Mouse (Mus musculus): Measurements from ENCODE around the gene Ssh1. TPM values are rescaled to one million over a fixed set of nuclear protein-coding genes. Genes with fewer than 3 reads are reported as not detected.

Gene Ssh1
- total RNA-seq, 1 experiment = 11.8 TPM

- Histone ChIP-seq H3K4me3 (ENCODE audit: insufficient read depth in 1 of 2, low read depth in 1 of 2, low read length in 2 of 2, poor library complexity in 1 of 2, severe bottlenecking in 1 of 2) (no peak overlapping the region), H3K4me1 (ENCODE audit: control insufficient read depth in 2 of 2, insufficient read depth in 2 of 2, low read length in 2 of 2, poor library complexity in 1 of 2) (peaks cover 4 to 29% of the 10 kb centered on the region in 2 experiments; a peak in 3 of 4 replicates), H3K27ac (ENCODE audit: insufficient read depth, low read depth, low read length, poor library complexity, severe bottlenecking) (no peak overlapping the region), H3K9ac (ENCODE audit: insufficient read depth, low read depth, low read length, poor library complexity, severe bottlenecking) (no peak overlapping the region), H3K9me3 (ENCODE audit: control insufficient read depth, insufficient read depth, low read depth, low read length) (no peaks in the 10 kb centered on the region), H3K36me3 (ENCODE audit: control insufficient read depth, insufficient read depth, low read length, poor library complexity, severe bottlenecking) (peaks cover 2% of the 10 kb centered on the region; the same call in 1 of the 2 replicates)
- no peak for TF ChIP-seq MAFK (IDR thresholded peaks at IDR 0.05; ENCODE audit: insufficient read depth, low read depth, low read length)
- no peak for TF ChIP-seq ZC3H11A (IDR thresholded peaks at IDR 0.05; ENCODE audit: borderline replicate concordance, low read depth, low read length)
- no peak for TF ChIP-seq HCFC1 (IDR thresholded peaks at IDR 0.05; ENCODE audit: borderline replicate concordance, insufficient read depth, low read length)
- TF ChIP-seq CHD2 (IDR thresholded peaks at IDR 0.05; ENCODE audit: low read depth, low read length) = no peak
- DNase-seq (ENCODE audit: low read depth, low spot score) = no peak
- in situ Hi-C loops (cut with MboI; ENCODE audit: low sequenced_read_pairs in 2 of 2, unreplicated experiment in 2 of 2) = no loop called here
Observed at GRCm38 (mm10) chr5:113889912-113890311, 103.8 kb downstream of the Ssh1 start.

- in situ Hi-C loops (cut with MboI; ENCODE audit: low sequenced_read_pairs in 2 of 2, unreplicated experiment in 2 of 2) = no loop called here
- TF ChIP-seq ZC3H11A (IDR thresholded peaks at IDR 0.05; ENCODE audit: borderline replicate concordance, low read depth, low read length) (no peak), MAFK (IDR thresholded peaks at IDR 0.05; ENCODE audit: insufficient read depth, low read depth, low read length) (no peak), HCFC1 (IDR thresholded peaks at IDR 0.05; ENCODE audit: borderline replicate concordance, insufficient read depth, low read length) (no peak), CHD2 (IDR thresholded peaks at IDR 0.05; ENCODE audit: low read depth, low read length) (no peak), ZNF384 (IDR thresholded peaks at IDR 0.05; ENCODE audit: low read depth, low read length) (no peak)
- H3K9me3 ChIP-seq (ENCODE audit: control insufficient read depth, insufficient read depth, low read depth, low read length) = no peaks in the 10 kb centered on the region
- peak overlapping the region; percentile 35; the same call in 1 of the 2 replicates for H3K27ac ChIP-seq (ENCODE audit: insufficient read depth, low read depth, low read length, poor library complexity, severe bottlenecking)
- H3K4me3 ChIP-seq (ENCODE audit: insufficient read depth in 1 of 2, low read depth in 1 of 2, low read length in 2 of 2, poor library complexity in 1 of 2, severe bottlenecking in 1 of 2) = no peak overlapping the region
- peaks cover 4 to 29% of the 10 kb centered on the region in 2 experiments; a peak in 3 of 4 replicates for H3K4me1 ChIP-seq (ENCODE audit: control insufficient read depth in 2 of 2, insufficient read depth in 2 of 2, low read length in 2 of 2, poor library complexity in 1 of 2)
- H3K36me3 ChIP-seq (ENCODE audit: control insufficient read depth, insufficient read depth, low read length, poor library complexity, severe bottlenecking) = peaks cover 2% of the 10 kb centered on the region; the same call in 1 of the 2 replicates
- DNase-seq (ENCODE audit: low read depth, low spot score) = no peak
- peak overlapping the region; percentile 34; the same call in 1 of the 2 replicates for H3K9ac ChIP-seq (ENCODE audit: insufficient read depth, low read depth, low read length, poor library complexity, severe bottlenecking)
Observed at GRCm38 (mm10) chr5:113889181-113889906, 104.3 kb downstream of the Ssh1 start.

- peaks cover 4 to 27% of the 10 kb centered on the region in 2 experiments; a peak in 3 of 4 replicates for H3K4me1 ChIP-seq (ENCODE audit: control insufficient read depth in 2 of 2, insufficient read depth in 2 of 2, low read length in 2 of 2, poor library complexity in 1 of 2)
- TF ChIP-seq MAFK (IDR thresholded peaks at IDR 0.05; ENCODE audit: insufficient read depth, low read depth, low read length) (no peak), CHD2 (IDR thresholded peaks at IDR 0.05; ENCODE audit: low read depth, low read length) (no peak), HCFC1 (IDR thresholded peaks at IDR 0.05; ENCODE audit: borderline replicate concordance, insufficient read depth, low read length) (no peak), ZC3H11A (IDR thresholded peaks at IDR 0.05; ENCODE audit: borderline replicate concordance, low read depth, low read length) (no peak), ZNF384 (IDR thresholded peaks at IDR 0.05; ENCODE audit: low read depth, low read length) (no peak)
Observed at GRCm38 (mm10) chr5:113888186-113888795, 105.4 kb downstream of the Ssh1 start.

GRCm38 (mm10) chr5:113887132-113887531 lies 106.6 kb downstream of the Ssh1 start:
- Histone ChIP-seq H3K4me3 (ENCODE audit: insufficient read depth in 1 of 2, low read depth in 1 of 2, low read length in 2 of 2, poor library complexity in 1 of 2, severe bottlenecking in 1 of 2) (no peak overlapping the region), H3K9me3 (ENCODE audit: control insufficient read depth, insufficient read depth, low read depth, low read length) (no peaks in the 10 kb centered on the region), H3K4me1 (ENCODE audit: control insufficient read depth in 2 of 2, insufficient read depth in 2 of 2, low read length in 2 of 2, poor library complexity in 1 of 2) (peaks cover 4 to 30% of the 10 kb centered on the region in 2 experiments; a peak in 3 of 4 replicates), H3K9ac (ENCODE audit: insufficient read depth, low read depth, low read length, poor library complexity, severe bottlenecking) (no peak overlapping the region), H3K27ac (ENCODE audit: insufficient read depth, low read depth, low read length, poor library complexity, severe bottlenecking) (no peak overlapping the region), H3K36me3 (ENCODE audit: control insufficient read depth, insufficient read depth, low read length, poor library complexity, severe bottlenecking) (no peaks in the 10 kb centered on the region; the same call in 1 of the 2 replicates)
- TF ChIP-seq ZNF384 (IDR thresholded peaks at IDR 0.05; ENCODE audit: low read depth, low read length) = no peak
- TF ChIP-seq ZC3H11A (IDR thresholded peaks at IDR 0.05; ENCODE audit: borderline replicate concordance, low read depth, low read length) = no peak
- TF ChIP-seq CHD2 (IDR thresholded peaks at IDR 0.05; ENCODE audit: low read depth, low read length) = no peak
- no peak for TF ChIP-seq HCFC1 (IDR thresholded peaks at IDR 0.05; ENCODE audit: borderline replicate concordance, insufficient read depth, low read length)
- TF ChIP-seq MAFK (IDR thresholded peaks at IDR 0.05; ENCODE audit: insufficient read depth, low read depth, low read length) = no peak
- in situ Hi-C loops (cut with MboI; ENCODE audit: low sequenced_read_pairs in 2 of 2, unreplicated experiment in 2 of 2) = no loop called here
- no peak for DNase-seq (ENCODE audit: low read depth, low spot score)

More at GRCm38 (mm10) chr5:113888186-113888795, 105.4 kb downstream of the Ssh1 start:
- Histone ChIP-seq H3K27ac (ENCODE audit: insufficient read depth, low read depth, low read length, poor library complexity, severe bottlenecking) (no peak overlapping the region), H3K9me3 (ENCODE audit: control insufficient read depth, insufficient read depth, low read depth, low read length) (no peaks in the 10 kb centered on the region), H3K36me3 (ENCODE audit: control insufficient read depth, insufficient read depth, low read length, poor library complexity, severe bottlenecking) (no peaks in the 10 kb centered on the region; the same call in 1 of the 2 replicates), H3K4me3 (ENCODE audit: insufficient read depth in 1 of 2, low read depth in 1 of 2, low read length in 2 of 2, poor library complexity in 1 of 2, severe bottlenecking in 1 of 2) (no peak overlapping the region), H3K9ac (ENCODE audit: insufficient read depth, low read depth, low read length, poor library complexity, severe bottlenecking) (no peak overlapping the region)
- no peak for DNase-seq (ENCODE audit: low read depth, low spot score)
- in situ Hi-C loops (cut with MboI; ENCODE audit: low sequenced_read_pairs in 2 of 2, unreplicated experiment in 2 of 2) = no loop called here

Other genes starting within 250 kb of the Ssh1 start
- 78.0 and 100 TPM in 2 replicates for gene Sart3, start 221.4 kb downstream of the Ssh1 start, total RNA-seq (2012; rRNA removed)
- gene Iscu, start 221.1 kb downstream of the Ssh1 start, total RNA-seq (2012; rRNA removed) = 78.4 and 80.1 TPM in 2 replicates
- gene Tmem119, start 193.4 kb downstream of the Ssh1 start, total RNA-seq (2012; rRNA removed) = 3.3 and 7.1 TPM in 2 replicates
- 0.31 and 1.3 TPM in 2 replicates for gene Selplg, start 161.2 kb downstream of the Ssh1 start, total RNA-seq (2012; rRNA removed)
- gene Coro1c, start 85.1 kb downstream of the Ssh1 start, total RNA-seq (2012; rRNA removed) = 150 TPM in 2 replicates
- gene Dao, start 9.8 kb upstream of the Ssh1 start, total RNA-seq (2012; rRNA removed) = 0.16 and 0.18 TPM in 2 replicates
- 15.8 and 21.4 TPM in 2 replicates for gene Usp30, start 71.6 kb upstream of the Ssh1 start, total RNA-seq (2012; rRNA removed)
- gene Svop, start 97.7 kb upstream of the Ssh1 start, total RNA-seq (2012; rRNA removed) = 3.3 and 4.9 TPM in 2 replicates
- 26.7 and 32.6 TPM in 2 replicates for gene Alkbh2, start 134.3 kb upstream of the Ssh1 start, total RNA-seq (2012; rRNA removed)
- gene Ung, start 136.5 kb upstream of the Ssh1 start, total RNA-seq (2012; rRNA removed) = 67.9 and 71.6 TPM in 2 replicates
- gene Acacb, start 152.6 kb upstream of the Ssh1 start, total RNA-seq (2012; rRNA removed) = 10.5 and 16.9 TPM in 2 replicates

All from ES-E14 (cell line).